Mouse (Mus musculus): ENCODE measurements around the gene Dab1.

GRCm38 (mm10) chr4:104662841-104663614 lies 1043.9 kb downstream of the Dab1 start:
- TF ChIP-seq CTCF (IDR thresholded peaks at IDR 0.05; ENCODE audit: control insufficient read depth, insufficient read depth, low read length), result no peak
- no peak for TF ChIP-seq POLR2A (IDR thresholded peaks at IDR 0.05; ENCODE audit: borderline replicate concordance, control insufficient read depth, low read depth, low read length)
